Mouse (Mus musculus) limb, embryonic 11.5 days (tissue): ENCODE data around the gene Acss1. TPM values are rescaled to one million over a fixed set of nuclear protein-coding genes. Genes with fewer than 3 reads are reported as not detected.

ENCODE experiments used
- ATAC-seq: fragments of 200-750 bp; cut with Nextera tagmentation; 2 replicates; pipeline ENCODE4 v1.8.0; 2017; ENCODE audit warnings: low read depth; ENCODE audit not compliant: insufficient number of reproducible peaks, low FRiP score, low TSS enrichment
- DNase-seq: peaks from one replicate; pipeline ENCODE4 v3.0.0-alpha.2; 2015; ENCODE audit warnings: low spot score
- H3K27ac ChIP-seq: fragments of 300-500 bp; sonication (generic); replicated peaks from 2 replicates; pipeline ENCODE4 v1.5.1; 2014; ENCODE audit warnings: low read depth, mild to moderate bottlenecking, low read length
- H3K27me3 ChIP-seq: fragments of 300-500 bp; sonication (generic); 2 replicates; pipeline ENCODE4 v1.6.1; 2014; ENCODE audit warnings: mild to moderate bottlenecking, low read length, mixed read lengths; ENCODE audit not compliant: control insufficient read depth, insufficient read depth
- H3K36me3 ChIP-seq: fragments of 300-500 bp; sonication (generic); 2 replicates; pipeline ENCODE4 v1.6.1; 2014; ENCODE audit warnings: mild to moderate bottlenecking, low read length, moderate library complexity, mixed read lengths; ENCODE audit not compliant: control insufficient read depth, insufficient read depth
- H3K4me1 ChIP-seq: fragments of 300-500 bp; sonication (generic); 2 replicates; pipeline ENCODE4 v1.6.1; 2014; ENCODE audit warnings: low read length, mixed read lengths; ENCODE audit not compliant: control insufficient read depth, insufficient read depth
- H3K4me2 ChIP-seq: fragments of 300-500 bp; sonication (generic); 2 replicates; pipeline ENCODE4 v1.6.1; 2014; ENCODE audit warnings: low read depth, mild to moderate bottlenecking, moderate library complexity; ENCODE audit not compliant: severe bottlenecking
- H3K4me3 ChIP-seq: fragments of 300-500 bp; sonication (generic); 2 replicates; pipeline ENCODE4 v1.5.1; 2014; ENCODE audit warnings: low read depth, low read length
- H3K9ac ChIP-seq: fragments of 300-500 bp; sonication (generic); 2 replicates; pipeline ENCODE4 v1.6.1; 2014; ENCODE audit warnings: mild to moderate bottlenecking, low read length
- H3K9me3 ChIP-seq: fragments of 300-500 bp; sonication (generic); 2 replicates; pipeline ENCODE4 v1.6.1; 2016; ENCODE audit warnings: low read length; ENCODE audit not compliant: control insufficient read depth
- WGBS: fragments of 180-500 bp; shearing (Covaris S2); extraction: QIAGEN DNeasy Blood & Tissue Kit; methylation state at CpG from one replicate; pipeline ENCODE4 v1.1.7; 2014; 5-methylcytosine and 5-hydroxymethylcytosine counted together
- polyA plus RNA-seq: library from polyadenylated mRNA; unstranded; fragments of >200 nt; fragmentation: Nextera tagmentation; extraction: Ambion mirVana; gene quantifications from 2 replicates; pipeline ENCODE4 v1.2.1, GENCODE M21; 2014

Gene Acss1
- polyA plus RNA-seq, 1 experiment from 2014 or later = 4.2 TPM

- no peaks in the 10 kb centered on the region for H3K36me3 ChIP-seq
- H3K4me1 ChIP-seq = no peaks in the 10 kb centered on the region
- no peaks in the 10 kb centered on the region for H3K27me3 ChIP-seq
- ATAC-seq (peak; percentile 79), DNase-seq (peak; percentile 65)
- WGBS = 3% methylated on average over 10 of the region's 10 CpGs
- peak overlapping the region; percentile 32; the same call in 1 of the 2 replicates for H3K9ac ChIP-seq
- no peak overlapping the region for H3K27ac ChIP-seq
- H3K4me2 ChIP-seq = peak overlapping the region; percentile 79
- H3K4me3 ChIP-seq = peak overlapping the region; percentile 95
- H3K9me3 ChIP-seq = no peaks in the 10 kb centered on the region
Measured at GRCm38 (mm10) chr2:150608872-150609560, 59.3 kb downstream of the Acss1 start.

DNA sequence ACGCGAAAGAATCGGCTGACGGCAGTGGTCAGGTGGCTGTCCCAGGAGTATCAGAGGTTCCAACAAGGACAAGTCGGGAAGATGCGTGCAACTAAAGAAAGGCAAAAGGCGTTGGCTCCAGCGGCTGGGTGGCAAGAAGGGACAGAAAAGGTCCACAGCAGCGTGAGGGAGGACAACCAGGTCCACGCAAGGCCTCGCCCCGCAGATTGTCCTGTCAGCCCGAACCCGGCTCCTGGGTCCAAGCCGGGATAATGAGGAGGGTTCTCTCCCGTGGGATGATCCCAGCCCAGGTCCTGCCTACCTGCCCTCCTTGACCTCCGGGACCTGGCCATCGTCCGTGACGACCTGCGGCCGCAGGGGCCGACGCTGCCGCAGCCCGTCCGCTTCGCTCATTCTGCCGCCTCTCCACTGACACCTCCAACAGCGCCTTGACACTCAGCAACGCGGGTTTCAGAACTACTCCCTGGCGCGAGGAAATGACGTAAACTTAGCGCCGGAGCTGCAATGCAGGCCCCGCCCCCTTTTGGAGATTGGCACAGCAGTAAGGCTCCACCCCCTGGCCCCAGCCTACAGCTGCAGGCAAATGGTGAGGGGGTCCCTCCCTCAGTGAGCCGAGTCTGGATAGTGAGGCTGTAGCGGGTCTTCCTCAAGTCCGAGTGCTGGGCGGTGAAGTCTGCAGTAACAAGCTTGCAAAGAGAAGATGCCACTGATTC is 60.1 kb downstream of the Acss1 start, which contains the start of gene Apmap:
Gene Apmap, minus strand, starts transcription at position 481 of the 713 bp plus-strand sequence.
- Histone ChIP-seq H3K9me3 (no peaks in the 10 kb centered on the region), H3K27ac (no peak within 1 kb of the TSS), H3K4me1 (no peaks in the 10 kb centered on the region), H3K9ac (peak within 1 kb of the TSS; percentile 77), H3K36me3 (no peaks in the 10 kb centered on the region; the same call in 1 of the 2 replicates), H3K27me3 (no peaks in the 10 kb centered on the region), H3K4me2 (peak within 1 kb of the TSS; percentile 79), H3K4me3 (peak within 1 kb of the TSS; percentile 95)
- peak; percentile 98 for ATAC-seq
- DNase-seq = peak; percentile 98
- under 1% methylated on average over 42 of the region's 42 CpGs for WGBS

DNA sequence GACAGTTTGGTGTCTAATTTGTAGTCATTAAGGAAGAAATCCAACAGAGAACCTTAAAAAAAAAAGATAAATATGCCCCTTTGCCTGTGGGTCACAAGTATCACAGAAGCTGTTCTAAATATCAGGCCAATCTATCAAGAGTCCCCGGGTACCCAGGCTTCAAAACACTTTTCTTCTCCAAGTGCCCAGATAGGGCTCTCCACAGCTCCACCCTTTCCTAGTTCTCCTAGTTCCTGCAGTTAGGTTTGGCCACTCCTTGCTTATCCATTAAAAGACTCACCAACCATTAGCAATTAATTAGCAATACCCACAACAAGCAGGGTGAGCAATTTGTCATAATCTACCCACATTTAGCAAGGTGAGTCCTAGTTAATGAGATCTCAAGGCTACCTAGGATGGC is 61.2 kb downstream of the Acss1 start:
- no peaks in the 10 kb centered on the region; the same call in 1 of the 2 replicates for H3K36me3 ChIP-seq
- no peak for DNase-seq
- H3K4me1 ChIP-seq = no peaks in the 10 kb centered on the region
- H3K27ac ChIP-seq = no peak overlapping the region
- no peaks in the 10 kb centered on the region for H3K27me3 ChIP-seq
- no peak for ATAC-seq
- H3K9me3 ChIP-seq = no peaks in the 10 kb centered on the region
- H3K9ac ChIP-seq = no peak overlapping the region
- H3K4me2 ChIP-seq = no peak overlapping the region
- WGBS = 90% methylated on average over 1 of the region's 1 CpGs
- no peak overlapping the region for H3K4me3 ChIP-seq

DNA sequence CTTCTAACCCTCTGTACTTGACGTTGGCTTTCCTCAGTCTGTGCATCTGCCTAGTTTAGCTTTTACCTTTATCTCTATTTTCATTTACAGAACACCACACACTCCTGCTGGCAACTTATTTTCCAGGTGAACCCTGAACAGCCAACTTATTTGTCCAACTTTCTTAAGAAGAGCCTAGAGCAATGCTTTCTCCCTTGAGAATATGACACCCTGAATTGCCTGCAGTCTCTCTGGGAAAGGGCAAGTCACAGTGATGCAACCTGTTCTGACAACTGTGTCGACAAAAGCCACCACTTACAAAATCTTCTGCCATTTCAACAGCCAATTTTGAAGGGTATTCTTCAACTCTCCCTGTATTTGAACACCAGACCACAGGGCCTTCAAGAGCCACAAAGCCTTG is 63.5 kb downstream of the Acss1 start:
- Histone ChIP-seq H3K4me1 (no peaks in the 10 kb centered on the region), H3K4me2 (no peak overlapping the region), H3K27me3 (no peaks in the 10 kb centered on the region), H3K27ac (no peak overlapping the region), H3K9ac (no peak overlapping the region), H3K9me3 (no peaks in the 10 kb centered on the region), H3K4me3 (no peak overlapping the region), H3K36me3 (no peaks in the 10 kb centered on the region; the same call in 1 of the 2 replicates)
- 95% methylated on average over 2 of the region's 2 CpGs for WGBS
- ATAC-seq (no peak), DNase-seq (no peak)

DNA sequence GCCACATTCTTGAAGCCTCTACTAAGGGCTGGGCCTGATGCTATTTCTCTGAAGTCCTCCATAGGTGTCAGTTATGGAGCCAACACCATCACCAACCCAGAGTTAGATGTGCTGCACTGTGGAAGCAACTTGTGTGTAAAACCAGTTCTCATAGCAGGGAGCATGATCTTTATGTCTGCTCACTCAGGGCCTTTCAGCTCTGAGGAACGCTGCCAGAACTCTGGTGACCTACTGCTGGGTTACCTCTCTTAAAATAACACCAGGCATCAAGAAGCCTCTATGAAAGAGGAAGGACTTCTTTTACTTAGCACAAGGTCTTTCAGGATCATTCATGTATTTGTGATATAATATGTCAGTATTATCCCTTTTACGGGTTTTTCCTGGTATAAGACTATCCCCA is 66.1 kb downstream of the Acss1 start:
- no peaks in the 10 kb centered on the region for H3K4me1 ChIP-seq
- no peak overlapping the region for H3K9ac ChIP-seq
- H3K4me2 ChIP-seq = no peak overlapping the region
- no peak overlapping the region for H3K4me3 ChIP-seq
- H3K27ac ChIP-seq = no peak overlapping the region
- DNase-seq = no peak
- no peaks in the 10 kb centered on the region; the same call in 1 of the 2 replicates for H3K36me3 ChIP-seq
- H3K27me3 ChIP-seq = no peaks in the 10 kb centered on the region
- no peaks in the 10 kb centered on the region for H3K9me3 ChIP-seq
- WGBS = 94% methylated on average over 2 of the region's 2 CpGs
- ATAC-seq = no peak

DNA sequence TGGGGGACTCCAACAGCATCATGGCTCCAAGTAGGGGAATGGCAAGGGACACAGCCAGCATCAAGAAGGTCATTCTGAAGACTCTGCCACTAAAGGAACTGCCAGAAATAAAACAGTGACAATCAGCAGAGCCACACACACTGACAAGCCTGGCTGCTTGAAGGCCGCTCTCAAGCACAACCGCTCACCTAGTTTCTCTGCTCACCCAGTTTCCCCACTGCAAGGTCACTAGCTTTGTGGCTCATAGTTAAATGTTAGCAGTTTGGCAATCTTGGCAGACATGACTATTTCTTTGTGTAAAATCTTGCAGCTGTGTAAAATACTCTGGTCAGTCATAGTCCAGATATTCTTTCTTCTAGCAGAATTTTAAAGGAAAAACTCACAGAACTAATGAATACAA is 68.0 kb downstream of the Acss1 start:
- H3K4me3 ChIP-seq = no peak overlapping the region
- no peak for ATAC-seq

DNA sequence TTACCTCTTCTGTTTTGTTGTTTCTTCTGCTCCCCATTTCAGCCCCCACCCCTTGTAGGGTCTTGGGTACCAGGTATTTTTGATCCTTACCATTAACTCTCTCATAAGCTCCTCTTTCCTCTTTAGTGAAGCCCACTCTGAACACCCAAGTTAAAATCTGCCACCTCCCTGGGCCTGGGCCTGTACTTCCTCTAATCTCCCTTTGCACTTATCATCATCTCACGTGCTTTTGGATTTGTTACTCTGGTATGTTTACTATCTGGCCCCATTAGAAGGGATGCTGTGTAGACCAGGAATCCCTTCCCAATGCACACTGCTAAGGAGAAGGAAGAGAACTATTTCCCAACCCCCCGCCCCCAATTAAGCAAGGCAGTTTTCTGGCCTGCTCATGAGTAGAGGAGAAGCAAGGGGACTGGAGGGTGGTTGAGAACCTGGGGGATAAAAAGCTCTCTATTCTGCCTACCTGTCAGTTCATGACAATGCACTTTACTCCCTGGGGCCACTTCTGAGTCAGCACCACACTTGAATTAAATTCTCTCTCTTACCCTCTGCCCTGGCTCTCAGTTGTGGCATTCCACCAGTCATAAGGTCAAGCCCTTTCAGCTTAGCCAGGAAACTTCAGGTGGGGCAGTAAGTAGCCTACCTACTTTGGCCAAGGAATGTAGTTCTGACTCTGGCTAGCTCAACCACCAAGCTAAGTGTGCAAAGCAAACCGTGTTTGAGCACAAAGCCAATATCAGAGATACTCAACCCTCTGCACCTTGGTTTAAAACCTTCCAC is 72.7 kb downstream of the Acss1 start:
- no peak overlapping the region for H3K4me3 ChIP-seq
- H3K36me3 ChIP-seq = no peaks in the 10 kb centered on the region
- WGBS = 88% methylated on average over 3 of the region's 3 CpGs
- H3K27me3 ChIP-seq = no peaks in the 10 kb centered on the region
- H3K27ac ChIP-seq = no peak overlapping the region
- H3K4me1 ChIP-seq = no peaks in the 10 kb centered on the region
- ATAC-seq = no peak
- no peak overlapping the region for H3K4me2 ChIP-seq
- H3K9ac ChIP-seq = no peak overlapping the region
- no peaks in the 10 kb centered on the region for H3K9me3 ChIP-seq
- no peak for DNase-seq

More for the DNA sequence above, 68.0 kb downstream of the Acss1 start:
- WGBS = 94% methylated on average over 2 of the region's 2 CpGs
- no peak for DNase-seq
- Histone ChIP-seq H3K27ac (no peak overlapping the region), H3K27me3 (no peaks in the 10 kb centered on the region), H3K4me2 (no peak overlapping the region), H3K36me3 (no peaks in the 10 kb centered on the region; the same call in 1 of the 2 replicates), H3K9ac (no peak overlapping the region), H3K4me1 (no peaks in the 10 kb centered on the region), H3K9me3 (no peaks in the 10 kb centered on the region)

DNA sequence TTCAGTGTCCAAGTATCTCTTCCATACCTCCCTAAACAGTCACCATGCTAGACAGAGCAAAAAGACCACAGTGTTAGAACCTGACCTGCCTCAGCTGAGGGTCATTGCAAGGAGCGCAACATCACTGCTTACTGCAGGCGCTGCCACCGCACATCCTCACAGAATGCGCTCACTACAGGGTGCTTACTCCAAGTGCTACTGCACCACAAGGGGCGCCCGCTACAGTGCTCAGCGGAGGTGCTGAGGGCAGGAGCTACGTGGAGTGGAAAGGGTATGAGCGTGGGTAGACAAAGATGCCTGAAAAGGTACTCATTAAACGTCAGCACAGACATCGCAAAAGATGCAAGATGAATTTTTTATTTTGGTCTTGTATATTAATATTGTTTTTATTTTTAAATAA is 79.2 kb downstream of the Acss1 start:
- Histone ChIP-seq H3K27me3 (no peaks in the 10 kb centered on the region), H3K36me3 (peaks cover 3% of the 10 kb centered on the region; the same call in 1 of the 2 replicates), H3K9me3 (no peaks in the 10 kb centered on the region), H3K4me2 (no peak overlapping the region), H3K9ac (no peak overlapping the region), H3K4me1 (no peaks in the 10 kb centered on the region), H3K27ac (no peak overlapping the region), H3K4me3 (no peak overlapping the region)
- DNase-seq (no peak), ATAC-seq (no peak)
- 73% methylated on average over 11 of the region's 11 CpGs for WGBS
